Mouse (Mus musculus) MEL (cell line): Measurements from ENCODE around the gene Olfr808. TPM values are rescaled to one million over a fixed set of nuclear protein-coding genes. Genes with fewer than 3 reads are reported as not detected.

ENCODE experiments used
- DNase-seq: peaks from one replicate; pipeline ENCODE4 v3.0.0; 2011; ENCODE audit warnings: low read depth, low spot score
- H3K27ac ChIP-seq: 2 replicates; pipeline ENCODE4 v1.5.1; 2012; ENCODE audit warnings: low read depth, mild to moderate bottlenecking, control low read depth, low read length, moderate library complexity; ENCODE audit not compliant: control insufficient read depth
- H3K27me3 ChIP-seq, 2 experiments: fragments of 150-350 bp in 1 of 2; sonication (generic) in 1 of 2; 2 replicates each; pipeline ENCODE4 v1.6.1; 2012; ENCODE audit warnings: low read length in 2 of 2, mild to moderate bottlenecking in 2 of 2, improper control_type of control experiment in 1 of 2, moderate library complexity in 1 of 2; ENCODE audit not compliant: insufficient read depth in 2 of 2, control insufficient read depth in 1 of 2
- H3K36me3 ChIP-seq, 2 experiments: 2 replicates each; pipeline ENCODE4 v1.6.1; 2012 to 2014; ENCODE audit warnings: low read length in 2 of 2, improper control_type of control experiment in 1 of 2, inconsistent platforms in 1 of 2, mild to moderate bottlenecking in 1 of 2; ENCODE audit not compliant: insufficient read depth in 2 of 2, control insufficient read depth in 1 of 2
- H3K4me1 ChIP-seq, 2 experiments: fragments of 150-350 bp in 1 of 2; sonication (generic) in 1 of 2; 2 replicates each; pipeline ENCODE4 v1.6.1; 2012; ENCODE audit warnings: low read length in 2 of 2, improper control_type of control experiment in 1 of 2, mild to moderate bottlenecking in 1 of 2; ENCODE audit not compliant: insufficient read depth in 2 of 2, control insufficient read depth in 1 of 2
- H3K4me3 ChIP-seq, 2 experiments: fragments of 150-350 bp in 1 of 2; sonication (generic) in 1 of 2; 2 replicates each; pipeline ENCODE4 v1.5.1; 2012; ENCODE audit warnings: low read depth in 2 of 2, low read length in 2 of 2, mild to moderate bottlenecking in 2 of 2, moderate library complexity in 2 of 2, control low read depth in 1 of 2, improper control_type of control experiment in 1 of 2; ENCODE audit not compliant: control insufficient read depth in 1 of 2, insufficient read depth in 1 of 2
- H3K79me2 ChIP-seq: 2 replicates; pipeline ENCODE4 v1.6.1; 2012; ENCODE audit warnings: mild to moderate bottlenecking, low read length, moderate library complexity; ENCODE audit not compliant: control insufficient read depth, poor library complexity, insufficient read depth
- H3K9ac ChIP-seq: 2 replicates; pipeline ENCODE4 v1.6.1; 2012; ENCODE audit warnings: low read depth, mild to moderate bottlenecking, control low read depth, low read length, moderate library complexity; ENCODE audit not compliant: control insufficient read depth, poor library complexity, severe bottlenecking
- H3K9me3 ChIP-seq: fragments of 150-350 bp; sonication (generic); replicated peaks from 2 replicates; pipeline ENCODE4 v1.6.1; 2012; ENCODE audit warnings: mild to moderate bottlenecking, low read length, improper control_type of control experiment, moderate library complexity; ENCODE audit not compliant: insufficient read depth
- CHD2 ChIP-seq: IDR thresholded peaks from 2 replicates; pipeline ENCODE4 v1.6.1; 2011; ENCODE audit warnings: low read length, improper control_type of control experiment
- E2F4 ChIP-seq: IDR thresholded peaks from 2 replicates; pipeline ENCODE4 v1.6.1; 2011; ENCODE audit warnings: low read depth, low read length, improper control_type of control experiment, borderline replicate concordance
- ELF1 ChIP-seq: IDR thresholded peaks from 2 replicates; pipeline ENCODE4 v1.6.1; 2014; ENCODE audit warnings: low read depth, mild to moderate bottlenecking, inconsistent platforms, low read length, improper control_type of control experiment, moderate library complexity
- EP300 ChIP-seq, 2 experiments: IDR thresholded peaks; 2 replicates each; pipeline ENCODE4 v1.6.1; 2011; ENCODE audit warnings: improper control_type of control experiment in 2 of 2, low read length in 2 of 2, low read depth in 1 of 2, mild to moderate bottlenecking in 1 of 2
- ETS1 ChIP-seq: IDR thresholded peaks from 2 replicates; pipeline ENCODE4 v1.6.1; 2012; ENCODE audit warnings: low read depth, mild to moderate bottlenecking, inconsistent platforms, low read length, improper control_type of control experiment, moderate library complexity
- GABPA ChIP-seq: IDR thresholded peaks from 2 replicates; pipeline ENCODE4 v1.6.1; 2012; ENCODE audit warnings: low read depth, mild to moderate bottlenecking, inconsistent platforms, low read length, improper control_type of control experiment, moderate library complexity
- GATA1 ChIP-seq: IDR thresholded peaks from 2 replicates; pipeline ENCODE4 v1.6.1; 2011; ENCODE audit warnings: low read depth, low read length, improper control_type of control experiment
- MAX ChIP-seq: IDR thresholded peaks from 2 replicates; pipeline ENCODE4 v1.6.1; 2011; ENCODE audit warnings: low read length, improper control_type of control experiment
- MEF2A ChIP-seq: IDR thresholded peaks from 2 replicates; pipeline ENCODE4 v1.6.1; 2014; ENCODE audit warnings: low read depth, mild to moderate bottlenecking, inconsistent platforms, low read length, improper control_type of control experiment; ENCODE audit not compliant: poor library complexity, insufficient replicate concordance, severe bottlenecking; ENCODE audit errors: extremely low read depth
- MYB ChIP-seq: IDR thresholded peaks from 2 replicates; pipeline ENCODE4 v1.6.1; 2011; ENCODE audit warnings: mild to moderate bottlenecking, low read depth, low read length, improper control_type of control experiment
- NRF1 ChIP-seq: IDR thresholded peaks from 2 replicates; pipeline ENCODE4 v1.6.1; 2014; ENCODE audit warnings: low read depth, mild to moderate bottlenecking, inconsistent platforms, low read length, improper control_type of control experiment, moderate library complexity; ENCODE audit not compliant: poor library complexity, insufficient read depth, severe bottlenecking
- POLR2A ChIP-seq, 2 experiments: IDR thresholded peaks; 2 replicates each; pipeline ENCODE4 v1.6.1; 2011 to 2012; ENCODE audit warnings: low read length in 2 of 2, mild to moderate bottlenecking in 2 of 2, control low read depth in 1 of 2, improper control_type of control experiment in 1 of 2, low read depth in 1 of 2, moderate library complexity in 1 of 2; ENCODE audit not compliant: control insufficient read depth in 1 of 2, insufficient read depth in 1 of 2, poor library complexity in 1 of 2
- POLR2AphosphoS5 ChIP-seq: IDR thresholded peaks from 2 replicates; pipeline ENCODE4 v1.6.1; 2012; ENCODE audit warnings: low read depth, borderline replicate concordance, mild to moderate bottlenecking, inconsistent platforms, low read length, moderate library complexity, mixed read lengths
- SIN3A ChIP-seq: IDR thresholded peaks from 2 replicates; pipeline ENCODE4 v1.6.1; 2012; ENCODE audit warnings: low read length, improper control_type of control experiment, inconsistent platforms
- TAL1 ChIP-seq: IDR thresholded peaks from 2 replicates; pipeline ENCODE4 v1.6.1; 2012; ENCODE audit warnings: mild to moderate bottlenecking, inconsistent platforms, low read length, moderate library complexity, mixed read lengths
- TBP ChIP-seq: IDR thresholded peaks from 2 replicates; pipeline ENCODE4 v1.8.0; 2011; ENCODE audit warnings: low read depth, low read length, improper control_type of control experiment
- TCF12 ChIP-seq: IDR thresholded peaks from 2 replicates; pipeline ENCODE4 v1.6.1; 2014; ENCODE audit warnings: low read depth, mild to moderate bottlenecking, inconsistent platforms, low read length, improper control_type of control experiment, moderate library complexity
- ZMIZ1 ChIP-seq: IDR thresholded peaks from 2 replicates; pipeline ENCODE4 v1.6.1; 2012; ENCODE audit warnings: low read depth, mild to moderate bottlenecking, inconsistent platforms, low read length, improper control_type of control experiment, moderate library complexity
- ZNF384 ChIP-seq: IDR thresholded peaks from 2 replicates; pipeline ENCODE4 v1.6.1; 2012; ENCODE audit warnings: low read depth, mild to moderate bottlenecking, inconsistent platforms, low read length, improper control_type of control experiment
- polyA plus RNA-seq, 2 experiments: library from polyadenylated mRNA; stranded (reverse) in 1 of 2; unstranded in 1 of 2; fragments of >175 nt in 1 of 2; fragments of >200 nt in 1 of 2; gene quantifications; 2 replicates each; pipeline versions ENCODE4 v1.2.1 to v1.2.4; 2012; ENCODE audit warnings: low replicate concordance in 2 of 2, low read depth in 1 of 2; ENCODE audit not compliant: insufficient read length in 2 of 2, insufficient read depth in 1 of 2, missing spikeins in 1 of 2
- total RNA-seq: library from RNA; depleted of rRNA; stranded (reverse); fragments of 300-350 nt; gene quantifications from 2 replicates; pipeline ENCODE4 v1.2.3, GENCODE M21; 2012; rRNA removed

Gene Olfr808
- not detected in 2 replicates for total RNA-seq
- polyA plus RNA-seq: not detected

DNA sequence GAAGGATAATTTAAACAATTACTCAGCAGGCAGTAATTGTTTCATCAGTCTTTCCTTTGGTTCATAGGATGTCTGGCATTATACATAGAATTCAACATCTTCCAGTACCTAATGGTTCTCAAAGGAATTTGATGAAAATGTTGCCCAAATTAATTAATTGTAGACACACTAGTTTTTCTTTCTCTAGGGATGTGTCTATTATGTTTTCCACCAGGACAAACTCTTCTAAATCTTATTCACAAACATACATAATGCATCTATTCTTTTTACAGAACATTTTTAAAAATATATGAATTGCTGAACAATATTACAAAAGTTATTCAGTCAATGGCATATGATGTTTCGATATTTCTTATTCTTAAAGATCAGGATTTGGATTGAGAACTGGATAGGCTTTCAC lies at the start of gene Olfr808:
Gene Olfr808 (plus strand): TSS at position 301 of the 400 bp plus-strand sequence.
- Histone ChIP-seq H3K9ac (no peak within 1 kb of the TSS), H3K27ac (no peak within 1 kb of the TSS), H3K4me1 (no peaks in the 10 kb centered on the region), H3K27me3 (no peaks in the 10 kb centered on the region), H3K9me3 (no peaks in the 10 kb centered on the region), H3K4me3 (no peak within 1 kb of the TSS), H3K79me2 (no peaks in the 10 kb centered on the region), H3K36me3 (no peaks in the 10 kb centered on the region)
- TF ChIP-seq GABPA: no peak
- no peak for TF ChIP-seq EP300 (IDR thresholded peaks at IDR 0.05; ENCODE audit: low read depth in 1 of 2, low read length in 2 of 2)
- no peak for DNase-seq

DNA sequence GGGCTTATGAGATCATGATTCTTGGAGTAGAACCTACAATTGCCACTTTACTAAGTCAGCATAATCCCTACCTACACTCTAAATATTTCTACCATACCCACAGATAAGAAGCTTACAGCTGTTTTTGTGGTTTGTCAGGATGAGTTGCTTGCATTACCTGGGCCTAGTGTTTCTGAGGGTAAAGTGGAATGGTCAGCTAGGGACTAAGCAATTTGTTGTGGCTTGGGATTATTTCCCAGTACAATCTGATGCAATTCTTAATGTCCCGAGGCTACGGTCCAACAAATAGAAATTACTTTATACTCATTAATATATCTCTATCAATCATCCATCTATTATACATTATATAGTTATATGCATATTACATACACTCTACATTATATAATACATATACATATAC lies 36.0 kb upstream of the Olfr808 start, which contains the start of gene Olfr805:
Gene Olfr805 (minus strand): TSS at position 101 of the 400 bp plus-strand sequence.
- Histone ChIP-seq H3K4me3 (no peak within 1 kb of the TSS), H3K27ac (no peak within 1 kb of the TSS), H3K9me3 (no peaks in the 10 kb centered on the region), H3K9ac (no peak within 1 kb of the TSS), H3K79me2 (no peaks in the 10 kb centered on the region), H3K4me1 (no peaks in the 10 kb centered on the region), H3K27me3 (no peaks in the 10 kb centered on the region), H3K36me3 (no peaks in the 10 kb centered on the region)
- no peak for TF ChIP-seq TAL1
- TF ChIP-seq TBP: no peak
- TF ChIP-seq NRF1: no peak
- no peak for TF ChIP-seq GATA1
- no peak for TF ChIP-seq POLR2A (IDR thresholded peaks at IDR 0.05; ENCODE audit: control insufficient read depth in 1 of 2, insufficient read depth in 1 of 2, low read depth in 1 of 2, low read length in 2 of 2, poor library complexity in 1 of 2)
- TF ChIP-seq MYB: no peak
- TF ChIP-seq EP300 (IDR thresholded peaks at IDR 0.05; ENCODE audit: low read depth in 1 of 2, low read length in 2 of 2): no peak
- no peak for TF ChIP-seq MAX
- no peak for TF ChIP-seq GABPA
- no peak for TF ChIP-seq CHD2
- no peak for TF ChIP-seq ETS1
- TF ChIP-seq POLR2AphosphoS5: no peak
- TF ChIP-seq ELF1: no peak
- no peak for TF ChIP-seq MEF2A
- TF ChIP-seq ZMIZ1: no peak
- TF ChIP-seq E2F4: no peak
- TF ChIP-seq TCF12: no peak
- no peak for TF ChIP-seq SIN3A
- TF ChIP-seq ZNF384: no peak
- no peak for DNase-seq
